Mouse (Mus musculus): ENCODE results near the gene Daam1.

Daam1 gene

GRCm38 (mm10) chr12:71832225-71832624, 1.3 kb downstream of the Daam1 start:
- in situ Hi-C loops (cut with MboI, MseI) = loop anchor here (5.0 to 25.0 kb wide), 3 partner anchors 35 to 1997 kb away; partner anchors contain the start of genes Atl1 (in 1 of the 2) and Map4k5 (in 1 of the 2)

- in situ Hi-C loops (cut with MboI, MseI) = loop anchor here (5.0 to 25.0 kb wide), 3 partner anchors 33 to 1999 kb away; partner anchors contain the start of genes Atl1 (in 1 of the 2) and Map4k5 (in 1 of the 2)
Measured at GRCm38 (mm10) chr12:71834041-71834440, 3.2 kb downstream of the Daam1 start.

GRCm38 (mm10) chr12:71835966-71836668, 5.2 kb downstream of the Daam1 start:
- in situ Hi-C loops (cut with MboI, MseI) = loop anchor here (10.0 to 25.0 kb wide), 2 partner anchors 1949 to 2001 kb away; partner anchors contain the start of genes Atl1 (in 1 of the 2) and Map4k5 (in 1 of the 2)

GRCm38 (mm10) chr12:71836776-71837175, 5.9 kb downstream of the Daam1 start:
- in situ Hi-C loops (cut with MboI, MseI) = loop anchor here (10.0 to 25.0 kb wide), 2 partner anchors 1949 to 2002 kb away; partner anchors contain the start of genes Atl1 (in 1 of the 2) and Map4k5 (in 1 of the 2)

GRCm38 (mm10) chr12:71837576-71837975, 6.7 kb downstream of the Daam1 start:
- in situ Hi-C loops (cut with MboI, MseI) = loop anchor here (10.0 to 25.0 kb wide), 2 partner anchors 1950 to 2003 kb away; partner anchors contain the start of genes Atl1 (in 1 of the 2) and Map4k5 (in 1 of the 2)

- in situ Hi-C loops (cut with MboI, MseI) = loop anchor here (10.0 to 25.0 kb wide), 2 partner anchors 1951 to 2003 kb away; partner anchors contain the start of genes Atl1 (in 1 of the 2) and Map4k5 (in 1 of the 2)
Measured at GRCm38 (mm10) chr12:71838230-71838629, 7.4 kb downstream of the Daam1 start.

GRCm38 (mm10) chr12:71839653-71840052, 8.8 kb downstream of the Daam1 start:
- in situ Hi-C loops (cut with MboI, MseI) = loop anchor here (10.0 to 25.0 kb wide), 2 partner anchors 1952 to 2005 kb away; partner anchors contain the start of genes Atl1 (in 1 of the 2) and Map4k5 (in 1 of the 2)

GRCm38 (mm10) chr12:71840430-71841186, 9.7 kb downstream of the Daam1 start:
- in situ Hi-C loops (cut with MboI, MseI) = loop anchor here in 1 of 2 experiments (25.0 kb wide), 1 partner anchor 1953 kb away; the partner anchor contains the start of genes Atl1 and Map4k5

GRCm38 (mm10) chr12:71842006-71842405, 11.1 kb downstream of the Daam1 start:
- in situ Hi-C loops (cut with MboI, MseI) = loop anchor here in 1 of 2 experiments (25.0 kb wide), 1 partner anchor 1955 kb away; the partner anchor contains the start of genes Atl1 and Map4k5

GRCm38 (mm10) chr12:71842588-71842987, 11.7 kb downstream of the Daam1 start:
- in situ Hi-C loops (cut with MboI, MseI) = loop anchor here in 1 of 2 experiments (25.0 kb wide), 1 partner anchor 1955 kb away; the partner anchor contains the start of genes Atl1 and Map4k5

- in situ Hi-C loops (cut with MboI, MseI) = loop anchor here in 1 of 2 experiments (25.0 kb wide), 1 partner anchor 1958 kb away; the partner anchor contains the start of genes Atl1 and Map4k5
Measured at GRCm38 (mm10) chr12:71845486-71845885, 14.6 kb downstream of the Daam1 start.

GRCm38 (mm10) chr12:71846416-71846815, 15.5 kb downstream of the Daam1 start:
- in situ Hi-C loops (cut with MboI, MseI) = loop anchor here in 1 of 2 experiments (25.0 kb wide), 1 partner anchor 1959 kb away; the partner anchor contains the start of genes Atl1 and Map4k5

GRCm38 (mm10) chr12:71847024-71847423, 16.1 kb downstream of the Daam1 start:
- in situ Hi-C loops (cut with MboI, MseI) = loop anchor here in 1 of 2 experiments (25.0 kb wide), 1 partner anchor 1960 kb away; the partner anchor contains the start of genes Atl1 and Map4k5

- in situ Hi-C loops (cut with MboI, MseI) = loop anchor here in 1 of 2 experiments (25.0 kb wide), 1 partner anchor 1960 kb away; the partner anchor contains the start of genes Atl1 and Map4k5
Measured at GRCm38 (mm10) chr12:71847617-71848016, 16.7 kb downstream of the Daam1 start.

- in situ Hi-C loops (cut with MboI, MseI) = loop anchor here in 1 of 2 experiments (25.0 kb wide), 1 partner anchor 1961 kb away; the partner anchor contains the start of genes Atl1 and Map4k5
Measured at GRCm38 (mm10) chr12:71848037-71848776, 17.3 kb downstream of the Daam1 start.

- in situ Hi-C loops (cut with MboI, MseI) = loop anchor here in 1 of 2 experiments (25.0 kb wide), 1 partner anchor 1962 kb away; the partner anchor contains the start of genes Atl1 and Map4k5
Measured at GRCm38 (mm10) chr12:71849051-71849450, 18.2 kb downstream of the Daam1 start.

- in situ Hi-C loops (cut with MboI, MseI) = no loop called here
Measured at GRCm38 (mm10) chr12:71850135-71850534, 19.3 kb downstream of the Daam1 start.

GRCm38 (mm10) chr12:71852678-71853077, 21.8 kb downstream of the Daam1 start:
- in situ Hi-C loops (cut with MboI, MseI) = no loop called here

- in situ Hi-C loops (cut with MboI, MseI) = no loop called here
Measured at GRCm38 (mm10) chr12:71853694-71854093, 22.8 kb downstream of the Daam1 start.

- in situ Hi-C loops (cut with MboI, MseI) = no loop called here
Measured at GRCm38 (mm10) chr12:71854191-71854590, 23.3 kb downstream of the Daam1 start.
